Mouse (Mus musculus) lung, adult 2 months (tissue): ENCODE measurements around the gene Pkig. TPM values are rescaled to one million over a fixed set of nuclear protein-coding genes. Genes with fewer than 3 reads are reported as not detected.
"Not testable (repeated sequence)": the region's sequence is repeated elsewhere in the genome, so short reads cannot be mapped to it uniquely, and the experiment has no call there.

Experiments
- DNase-seq: peaks from one replicate; pipeline ENCODE4 v3.0.0; 2022
- H3K4me1 ChIP-seq: fragments of 200-500 bp; 2 replicates; pipeline ENCODE4 v1.6.1; 2011; ENCODE audit warnings: low read length; ENCODE audit not compliant: control insufficient read depth, insufficient read depth
- H3K4me3 ChIP-seq: fragments of 200-500 bp; replicated peaks from 2 replicates; pipeline ENCODE3; 2011; ENCODE audit warnings: low read depth, mild to moderate bottlenecking, control low read depth, low read length; ENCODE audit errors: extremely low read depth
- CTCF ChIP-seq: fragments of 200-500 bp; IDR thresholded peaks from 2 replicates; pipeline ENCODE4 v1.5.1; 2011; ENCODE audit warnings: mild to moderate bottlenecking, low read length, control low read depth; ENCODE audit not compliant: insufficient read depth
- POLR2A ChIP-seq: fragments of 200-500 bp; IDR thresholded peaks from 2 replicates; pipeline ENCODE4 v1.6.1; 2011; ENCODE audit warnings: low read depth, mild to moderate bottlenecking, control low read depth, low read length, borderline replicate concordance; ENCODE audit errors: extremely low read depth
- WGBS: fragments of 180-500 bp; shearing (Covaris S2); methylation state at CpG from one replicate; pipeline ENCODE4 v1.1.7; 2018; 5-methylcytosine and 5-hydroxymethylcytosine counted together
- polyA plus RNA-seq: library from polyadenylated mRNA; depleted of rRNA; stranded (reverse); fragments of >200 nt; gene quantifications from 2 replicates; pipeline ENCODE4 v1.2.3, GENCODE M21; 2012

Pkig gene
- polyA plus RNA-seq, 1 experiment = 167 TPM

DNA sequence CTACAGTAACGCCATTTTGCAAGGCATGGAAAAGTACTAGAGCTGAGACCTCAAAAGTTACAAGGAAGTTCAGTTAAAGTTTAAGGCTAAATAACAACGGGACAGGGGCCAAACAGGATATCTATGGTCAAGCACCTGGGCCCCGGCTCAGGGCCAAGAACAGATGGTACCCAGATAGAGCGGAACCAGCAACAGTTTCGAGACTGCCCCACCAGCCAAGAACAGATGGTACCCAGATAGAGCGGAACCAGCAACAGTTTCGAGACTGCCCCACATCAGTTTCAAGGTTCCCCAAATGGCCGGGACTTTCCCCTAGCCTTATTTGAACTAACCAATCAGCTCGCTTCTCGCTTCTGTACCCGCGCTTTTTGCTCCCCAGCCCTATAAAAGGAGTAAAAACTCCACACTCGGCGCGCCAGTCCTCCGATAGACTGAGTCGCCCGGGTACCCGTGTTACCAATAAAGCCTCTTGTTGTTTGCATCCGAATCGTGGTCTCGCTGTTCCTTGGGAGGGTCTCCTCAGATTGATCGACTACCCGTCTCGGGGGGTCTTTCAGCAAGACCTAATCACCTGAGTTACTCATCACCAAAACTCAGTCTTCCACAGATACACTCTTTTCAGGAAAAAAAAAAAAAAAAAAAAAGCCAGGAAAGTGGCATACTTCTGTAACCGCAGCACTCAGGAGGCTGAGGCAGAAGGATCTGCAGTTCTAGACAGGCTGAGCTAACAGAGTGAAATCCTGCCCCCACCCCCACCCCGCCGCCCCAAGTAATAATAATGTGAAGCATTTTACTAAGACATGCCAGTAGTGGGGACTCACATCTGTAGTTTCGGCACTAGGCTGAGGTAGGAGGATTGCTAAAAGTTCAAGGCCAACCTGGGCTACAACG, 15.3 kb upstream of the Pkig start:
- TF ChIP-seq CTCF = no peak
- peak; percentile 71; the same call in 1 of the 2 replicates for TF ChIP-seq POLR2A
- 41% methylated on average over 30 of the region's 30 CpGs for WGBS
- H3K4me3 ChIP-seq = peak overlapping the region; percentile 69
- peak; percentile 48 for DNase-seq
- H3K4me1 ChIP-seq = peaks cover 32% of the 10 kb centered on the region

DNA sequence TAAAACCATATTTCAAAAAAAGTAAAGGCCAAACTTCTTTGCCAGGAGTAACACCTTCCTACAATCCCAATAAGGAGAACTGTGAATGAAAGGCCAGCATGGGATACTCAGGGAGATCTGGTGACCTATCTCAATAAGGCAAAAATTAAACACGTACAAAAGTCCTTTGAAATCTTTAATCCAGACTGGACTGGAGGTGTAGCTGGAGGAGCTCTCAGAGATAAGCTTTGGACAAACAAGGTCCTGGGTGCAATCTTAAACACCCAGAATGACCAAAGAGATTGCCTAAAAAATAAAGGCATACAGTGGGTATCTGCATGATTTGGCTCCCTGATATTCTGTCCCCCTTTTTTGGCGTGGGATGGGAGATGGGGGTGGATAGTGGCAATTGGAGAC, 14.6 kb upstream of the Pkig start:
- 12% methylated on average over 2 of the region's 2 CpGs for WGBS
- Histone ChIP-seq H3K4me3 (peak overlapping the region; percentile 69), H3K4me1 (peaks cover 26% of the 10 kb centered on the region)
- TF ChIP-seq CTCF (no peak), POLR2A (0 out of 2 replicates have a peak, but pooled peaks have one; percentile 10)
- no peak for DNase-seq

DNA sequence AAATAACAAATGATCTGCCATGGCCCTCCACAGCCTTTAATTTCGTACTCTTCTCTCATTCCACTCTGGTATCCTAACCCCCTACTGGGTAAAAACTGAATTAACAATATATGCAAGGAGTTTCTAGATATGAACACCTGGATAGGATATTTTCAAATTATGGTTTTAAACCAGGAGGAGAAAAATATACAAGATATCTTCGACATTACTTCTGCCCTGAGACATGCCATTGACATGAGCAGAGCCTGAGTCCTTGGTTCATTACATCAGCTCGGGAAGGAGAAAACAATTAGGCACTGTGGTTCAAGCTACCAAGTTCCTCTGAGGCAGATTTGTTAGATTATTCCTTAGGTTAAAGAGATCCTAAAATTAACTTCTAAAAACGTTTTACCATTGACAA, 14.1 kb upstream of the Pkig start:
- peaks cover 22% of the 10 kb centered on the region for H3K4me1 ChIP-seq
- peak overlapping the region; percentile 69 for H3K4me3 ChIP-seq
- 2% methylated on average over 4 of the region's 4 CpGs for WGBS
- TF ChIP-seq POLR2A (no peak), CTCF (no peak)
- no peak for DNase-seq

DNA sequence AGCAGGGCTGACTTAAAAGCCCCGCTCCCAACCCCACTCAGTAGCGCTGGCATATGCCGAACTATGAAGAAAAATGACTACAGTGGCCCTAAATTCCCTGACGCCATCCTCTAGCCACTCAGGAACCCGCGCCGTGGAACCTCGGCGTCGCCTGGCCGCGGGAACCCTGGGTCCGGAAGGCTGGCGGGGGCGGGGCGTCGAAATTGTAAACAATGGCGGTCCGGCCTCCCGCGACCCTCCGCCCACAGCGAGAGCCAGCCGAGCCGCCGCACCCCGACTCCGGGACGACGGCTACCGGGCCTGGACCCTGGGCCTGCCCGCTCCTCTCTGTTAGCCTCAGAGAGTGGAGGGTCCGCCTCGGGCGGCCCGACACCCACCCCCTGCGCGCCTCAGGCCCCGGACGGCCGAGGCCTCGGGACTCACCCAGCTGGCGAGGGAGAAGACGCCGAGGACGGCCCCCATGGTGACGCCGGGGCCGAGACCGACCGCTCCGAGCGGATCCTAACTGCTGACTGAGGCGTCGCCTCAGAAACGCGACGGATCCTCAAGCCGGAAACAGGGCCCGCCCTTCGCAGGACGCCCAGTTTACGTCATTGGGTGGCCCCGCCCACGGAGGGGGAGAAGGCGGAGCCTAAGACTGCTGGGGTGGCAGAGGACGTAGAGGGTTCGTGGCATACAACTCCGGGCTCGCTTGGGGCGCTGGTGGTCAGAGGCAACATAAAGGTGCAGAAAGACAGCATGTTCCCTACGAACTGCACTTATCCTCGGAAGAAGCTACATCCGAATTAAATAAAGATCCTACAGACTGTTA, 13.4 kb upstream of the Pkig start, which contains the start of gene Serinc3:
Gene Serinc3, minus strand, starts transcription at position 557 of the 811 bp plus-strand sequence.
- DNase-seq = peak; percentile 100
- Histone ChIP-seq H3K4me1 (peaks cover 18% of the 10 kb centered on the region), H3K4me3 (peak within 1 kb of the TSS; percentile 69)
- TF ChIP-seq POLR2A (peak; percentile 99), CTCF (peak; percentile 55; the same call in 1 of the 2 replicates)
- under 1% methylated on average over 74 of the region's 74 CpGs for WGBS

DNA sequence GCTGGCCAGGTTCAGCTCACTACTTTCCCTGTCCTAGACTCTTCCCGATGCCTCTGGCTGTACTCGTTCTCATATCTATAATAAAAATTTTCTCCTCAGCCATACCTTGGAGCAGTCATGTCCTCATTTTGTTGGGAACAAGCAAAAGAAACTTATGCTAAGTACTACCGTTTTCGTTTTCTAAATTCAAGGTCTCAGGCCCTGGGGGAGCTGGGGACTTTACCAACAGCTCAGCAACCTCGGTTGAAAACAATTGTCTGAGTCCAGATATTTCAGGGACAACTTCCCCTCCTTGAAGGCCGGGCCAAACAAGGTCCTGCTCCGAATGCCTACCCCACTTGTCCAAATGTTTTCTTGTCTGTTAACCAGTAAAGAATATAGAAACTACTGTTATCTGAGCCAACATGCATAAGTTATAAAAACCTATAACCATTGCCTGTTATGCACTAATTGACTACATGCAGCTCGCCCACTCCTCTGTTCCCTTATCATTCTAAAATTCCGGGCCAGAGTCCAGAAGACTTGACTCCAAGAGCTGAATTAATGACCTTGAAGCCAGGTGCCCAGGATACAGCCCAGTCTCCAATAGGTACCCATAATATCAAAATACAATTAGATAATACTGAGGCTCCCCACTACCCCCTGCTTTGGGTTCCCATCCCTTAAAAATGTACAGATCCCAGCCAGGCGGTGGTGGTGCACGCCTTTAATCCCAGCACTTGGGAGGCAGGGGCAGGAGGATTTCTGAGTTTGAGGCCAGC, 12.3 kb upstream of the Pkig start:
- DNase-seq = no peak
- Histone ChIP-seq H3K4me3 (no peak overlapping the region), H3K4me1 (peaks cover 10% of the 10 kb centered on the region)
- WGBS = 67% methylated on average over 11 of the region's 11 CpGs
- no peak for TF ChIP-seq CTCF
- no peak for TF ChIP-seq POLR2A

DNA sequence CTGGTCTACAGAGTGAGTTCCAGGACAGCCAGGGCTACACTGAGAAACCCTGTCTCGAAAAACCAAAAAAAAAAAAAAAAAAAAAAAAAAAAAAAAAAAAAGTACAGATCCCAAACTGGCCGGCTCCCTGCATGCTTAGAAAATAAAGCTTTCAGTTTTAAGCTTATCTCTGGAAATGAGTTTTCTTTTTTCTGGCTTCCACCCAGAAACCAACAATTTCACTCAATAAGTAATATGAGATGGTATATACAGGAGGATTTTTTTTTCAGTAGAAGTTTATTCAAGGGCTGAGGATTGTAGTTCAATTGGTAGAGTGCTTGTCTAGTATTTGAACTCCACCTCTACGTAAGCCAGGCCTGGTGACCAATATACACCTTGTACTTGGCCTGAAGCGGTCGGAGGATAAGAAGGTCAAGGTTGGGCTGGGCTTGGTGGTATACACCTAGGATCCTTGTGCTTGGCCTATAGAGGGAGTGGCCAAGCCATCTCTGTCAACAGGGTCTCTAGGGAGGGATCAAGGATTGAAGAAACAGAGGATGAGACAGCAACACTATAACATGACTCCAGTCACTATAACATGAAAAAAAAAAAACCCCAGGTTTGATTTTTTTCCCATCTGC, 11.6 kb upstream of the Pkig start:
- H3K4me3 ChIP-seq = no peak overlapping the region
- peaks cover 6% of the 10 kb centered on the region; the same call in 1 of the 2 replicates for H3K4me1 ChIP-seq
- DNase-seq = no peak
- TF ChIP-seq POLR2A = no peak
- TF ChIP-seq CTCF = no peak
- 74% methylated on average over 5 of the region's 5 CpGs for WGBS

DNA sequence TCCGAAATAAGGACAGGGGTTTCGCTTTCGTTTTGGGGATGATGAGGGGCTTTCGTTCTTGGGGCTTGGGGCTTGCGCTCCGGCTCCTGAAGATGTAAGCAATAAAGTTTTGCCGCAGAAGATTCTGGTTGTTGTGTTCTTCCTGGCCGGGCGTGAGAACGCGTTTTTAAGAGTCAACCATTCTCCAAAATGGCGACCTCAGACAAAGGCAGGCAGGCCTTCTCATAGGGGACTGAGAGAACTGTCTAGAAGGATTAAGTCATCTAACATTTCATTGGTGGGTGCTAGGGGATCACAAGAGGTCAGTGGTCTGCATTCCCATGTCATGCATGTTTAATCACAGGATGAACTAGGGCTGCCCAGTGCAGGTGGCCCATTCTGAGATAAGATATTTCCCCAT, 2.5 kb upstream of the Pkig start:
- peaks cover 11% of the 10 kb centered on the region for H3K4me1 ChIP-seq
- 99% methylated on average over 9 of the region's 12 CpGs for WGBS
- DNase-seq, H3K4me3 ChIP-seq: not testable (repeated sequence)

DNA sequence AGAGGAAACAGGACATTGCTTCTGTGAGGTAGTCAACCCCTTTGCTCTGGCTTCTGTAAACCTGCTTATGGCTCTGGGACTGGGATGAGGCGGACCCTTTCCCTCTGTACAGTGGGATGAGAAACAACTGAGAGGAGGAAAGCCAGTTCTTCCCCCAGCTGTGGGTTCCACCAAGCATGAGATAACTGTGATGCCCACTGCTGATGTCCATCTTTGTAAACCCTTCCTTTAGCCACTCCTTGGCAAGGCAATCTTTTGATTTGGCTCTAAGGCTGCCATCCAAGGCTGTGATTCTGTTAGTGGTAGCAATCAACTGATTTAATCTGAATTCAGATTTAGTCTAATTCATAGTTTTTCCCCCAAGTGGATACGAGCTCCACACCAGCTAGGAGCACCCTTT, 700 bp upstream of the Pkig start:
- TF ChIP-seq POLR2A (no peak), CTCF (no peak)
- Histone ChIP-seq H3K4me3 (no peak overlapping the region), H3K4me1 (peaks cover 11% of the 10 kb centered on the region)
- no peak for DNase-seq
- 89% methylated on average over 2 of the region's 2 CpGs for WGBS

DNA sequence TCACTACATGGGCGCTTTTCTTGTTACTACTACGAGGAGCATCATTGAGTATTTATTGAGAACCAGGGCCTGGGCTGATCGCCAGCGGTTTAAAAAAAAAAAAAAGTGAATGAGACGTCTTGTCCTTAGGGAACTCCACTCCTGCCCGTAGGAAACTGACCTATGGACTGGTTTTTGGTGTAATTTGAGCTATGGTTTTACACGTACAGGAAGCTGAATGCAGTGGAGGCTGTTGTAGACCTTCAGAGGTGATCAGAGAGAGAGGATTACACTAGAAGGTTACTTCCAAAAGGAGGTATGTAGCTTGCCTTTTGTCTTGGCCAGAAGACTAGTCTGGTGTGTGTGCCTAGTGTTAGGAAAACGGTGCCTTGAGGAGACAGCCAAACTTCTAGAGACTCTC, 755 bp downstream of the Pkig start:
- H3K4me3 ChIP-seq = peak overlapping the region; percentile 95
- no peak for TF ChIP-seq CTCF
- TF ChIP-seq POLR2A = no peak
- H3K4me1 ChIP-seq = peaks cover 11% of the 10 kb centered on the region
- no peak for DNase-seq
- WGBS = 4% methylated on average over 8 of the region's 8 CpGs
